Mouse (Mus musculus) stomach, postnatal 0 days (tissue): ENCODE results near the gene Wwc1. TPM values are rescaled to one million over a fixed set of nuclear protein-coding genes. Genes with fewer than 3 reads are reported as not detected.
A peak's percentile ranks its signal among the peaks of the same experiment; 100 is the strongest.

Source experiments
- ATAC-seq: fragments of 200-750 bp; cut with Nextera tagmentation; 2 replicates; pipeline ENCODE4 v1.8.0; 2017; ENCODE audit not compliant: low FRiP score, low TSS enrichment
- DNase-seq: peaks from one replicate; pipeline ENCODE4 v3.0.0-alpha.2; 2016; ENCODE audit warnings: low spot score
- H3K27ac ChIP-seq: fragments of 300-500 bp; sonication (generic); replicated peaks from 2 replicates; pipeline ENCODE4 v1.5.1; 2014; ENCODE audit warnings: mild to moderate bottlenecking, control low read depth
- H3K27me3 ChIP-seq: fragments of 300-500 bp; sonication (generic); 2 replicates; pipeline ENCODE4 v1.6.1; 2014; ENCODE audit warnings: low read length; ENCODE audit not compliant: control insufficient read depth, insufficient read depth
- H3K36me3 ChIP-seq: fragments of 300-500 bp; sonication (generic); 2 replicates; pipeline ENCODE4 v1.6.1; 2014; ENCODE audit warnings: low read length, mixed read lengths; ENCODE audit not compliant: control insufficient read depth, insufficient read depth
- H3K4me1 ChIP-seq: fragments of 300-500 bp; sonication (generic); replicated peaks from 2 replicates; pipeline ENCODE4 v1.6.1; 2014; ENCODE audit warnings: antibody characterized with exemption; ENCODE audit not compliant: control insufficient read depth, insufficient read depth
- H3K4me2 ChIP-seq: fragments of 300-500 bp; sonication (generic); replicated peaks from 2 replicates; pipeline ENCODE4 v1.6.1; 2014; ENCODE audit warnings: low read depth, mild to moderate bottlenecking, control low read depth, moderate library complexity
- H3K4me3 ChIP-seq: fragments of 300-500 bp; sonication (generic); 2 replicates; pipeline ENCODE4 v1.5.1; 2014; ENCODE audit warnings: low read depth, low read length, control low read depth
- H3K9ac ChIP-seq: fragments of 300-500 bp; sonication (generic); 2 replicates; pipeline ENCODE4 v1.6.1; 2014; ENCODE audit warnings: mild to moderate bottlenecking, low read length, control low read depth, mixed read lengths
- H3K9me3 ChIP-seq: fragments of 300-500 bp; sonication (generic); 2 replicates; pipeline ENCODE4 v1.6.1; 2016; ENCODE audit warnings: low read length; ENCODE audit not compliant: control insufficient read depth
- CTCF ChIP-seq: IDR thresholded peaks from 2 replicates; pipeline ENCODE4 v1.5.1; 2016; ENCODE audit warnings: antibody characterized with exemption, low read depth, mild to moderate bottlenecking, moderate library complexity
- EP300 ChIP-seq: optimal IDR thresholded peaks from 2 replicates; pipeline ENCODE3; 2016; ENCODE audit warnings: antibody characterized with exemption
- WGBS: fragments of 180-500 bp; shearing (Covaris S2); extraction: QIAGEN DNeasy Blood & Tissue Kit; methylation state at CpG from one replicate; pipeline ENCODE4 v1.1.7; 2014; 5-methylcytosine and 5-hydroxymethylcytosine counted together
- polyA plus RNA-seq: library from polyadenylated mRNA; unstranded; fragments of >200 nt; fragmentation: Nextera tagmentation; extraction: Ambion mirVana; gene quantifications from 2 replicates; pipeline ENCODE4 v1.2.1, GENCODE M21; 2015

The Wwc1 gene
- polyA plus RNA-seq, 1 experiment from 2014 or later, result 7.8 TPM

GRCm38 (mm10) chr11:36001282-36001970 lies 21.1 kb upstream of the Wwc1 start:
- H3K9ac ChIP-seq, result no peak overlapping the region
- peak; percentile 86 for ATAC-seq

GRCm38 (mm10) chr11:36000585-36001281 lies 20.4 kb upstream of the Wwc1 start:
- H3K9ac ChIP-seq, result no peak overlapping the region
- ATAC-seq, result peak; percentile 57
- DNase-seq, result no peak
- no peaks in the 10 kb centered on the region for H3K27me3 ChIP-seq
- WGBS, result 11% methylated on average over 10 of the region's 10 CpGs
- H3K36me3 ChIP-seq, result no peaks in the 10 kb centered on the region
- peak overlapping the region; percentile 26 for H3K4me2 ChIP-seq
- H3K9me3 ChIP-seq, result no peaks in the 10 kb centered on the region
- H3K4me3 ChIP-seq, result 0 out of 2 replicates have a peak overlapping the region, but pooled peaks have one; percentile 1
- TF ChIP-seq CTCF (no peak), EP300 (no peak)
- H3K4me1 ChIP-seq, result no peaks in the 10 kb centered on the region
- no peak overlapping the region for H3K27ac ChIP-seq

More at GRCm38 (mm10) chr11:36001282-36001970, 21.1 kb upstream of the Wwc1 start:
- Histone ChIP-seq H3K27me3 (no peaks in the 10 kb centered on the region), H3K36me3 (no peaks in the 10 kb centered on the region), H3K4me2 (peak overlapping the region; percentile 26), H3K27ac (no peak overlapping the region), H3K9me3 (no peaks in the 10 kb centered on the region), H3K4me1 (no peaks in the 10 kb centered on the region), H3K4me3 (0 out of 2 replicates have a peak overlapping the region, but pooled peaks have one; percentile 1)
- DNase-seq, result peak; percentile 90
- no peak for TF ChIP-seq EP300
- TF ChIP-seq CTCF, result peak; percentile 96
- WGBS, result 6% methylated on average over 28 of the region's 28 CpGs

- no peaks in the 10 kb centered on the region for H3K36me3 ChIP-seq
- DNase-seq (no peak), ATAC-seq (no peak)
- H3K4me1 ChIP-seq, result no peaks in the 10 kb centered on the region
- H3K4me2 ChIP-seq, result no peak overlapping the region
- TF ChIP-seq CTCF (no peak), EP300 (no peak)
- H3K4me3 ChIP-seq, result no peak overlapping the region
- H3K27ac ChIP-seq, result no peak overlapping the region
- H3K9ac ChIP-seq, result no peak overlapping the region
- no peaks in the 10 kb centered on the region for H3K27me3 ChIP-seq
- WGBS, result 29% methylated on average over 4 of the region's 4 CpGs
- no peaks in the 10 kb centered on the region for H3K9me3 ChIP-seq
These were observed 19.7 kb upstream of the Wwc1 start for GRCm38 (mm10) chr11:36000038-36000437.

- DNase-seq, result no peak
- TF ChIP-seq CTCF (no peak), EP300 (no peak)
These were observed 17.7 kb upstream of the Wwc1 start for GRCm38 (mm10) chr11:35998048-35998447.

GRCm38 (mm10) chr11:35995310-35995709 lies 15.0 kb upstream of the Wwc1 start:
- no peaks in the 10 kb centered on the region for H3K36me3 ChIP-seq
- no peak for ATAC-seq
- no peak overlapping the region for H3K9ac ChIP-seq
- no peak overlapping the region for H3K4me2 ChIP-seq
- H3K4me3 ChIP-seq, result no peak overlapping the region
- no peak overlapping the region for H3K27ac ChIP-seq
- H3K9me3 ChIP-seq, result no peaks in the 10 kb centered on the region
- no peaks in the 10 kb centered on the region for H3K4me1 ChIP-seq
- H3K27me3 ChIP-seq, result no peaks in the 10 kb centered on the region
- TF ChIP-seq CTCF (peak; percentile 62), EP300 (no peak)
- DNase-seq, result no peak

More at GRCm38 (mm10) chr11:35998048-35998447, 17.7 kb upstream of the Wwc1 start:
- Histone ChIP-seq H3K27me3 (no peaks in the 10 kb centered on the region), H3K4me3 (no peak overlapping the region), H3K4me2 (no peak overlapping the region), H3K4me1 (no peaks in the 10 kb centered on the region), H3K36me3 (no peaks in the 10 kb centered on the region), H3K27ac (no peak overlapping the region), H3K9me3 (no peaks in the 10 kb centered on the region), H3K9ac (no peak overlapping the region)
- no peak for ATAC-seq
- 73% methylated on average over 12 of the region's 12 CpGs for WGBS

GRCm38 (mm10) chr11:35991846-35992245 lies 11.5 kb upstream of the Wwc1 start:
- Histone ChIP-seq H3K9me3 (no peaks in the 10 kb centered on the region), H3K27me3 (no peaks in the 10 kb centered on the region), H3K36me3 (no peaks in the 10 kb centered on the region), H3K4me1 (no peaks in the 10 kb centered on the region), H3K4me3 (no peak overlapping the region), H3K9ac (no peak overlapping the region), H3K27ac (no peak overlapping the region), H3K4me2 (no peak overlapping the region)
- no peak for TF ChIP-seq EP300
- TF ChIP-seq CTCF, result no peak
- no peak for ATAC-seq
- WGBS, result 82% methylated on average over 2 of the region's 2 CpGs
- no peak for DNase-seq
